Mouse (Mus musculus) megakaryocyte, adult 5-6 weeks (primary cell): ENCODE data around the gene Lrrc59. TPM values are rescaled to one million over a fixed set of nuclear protein-coding genes. Genes with fewer than 3 reads are reported as not detected.
"Not testable (repeated sequence)": the region's sequence is repeated elsewhere in the genome, so short reads cannot be mapped to it uniquely, and the experiment has no call there.

Source experiments
- ATAC-seq: 2 replicates; pipeline ENCODE4 v1.8.0; 2016; ENCODE audit warnings: mild to moderate bottlenecking, inconsistent platforms; ENCODE audit not compliant: poor library complexity, severe bottlenecking
- total RNA-seq, 2 experiments: library from RNA; stranded (forward) in 1 of 2; stranded (reverse) in 1 of 2; fragments of 153-499, 151-499 nt in 1 of 2; fragments of 221-1000, 200-1000 nt in 1 of 2; gene quantifications; 2 replicates each; pipeline versions ENCODE4 v1.2.3 to v1.2.4; 2015 to 2017

Gene Lrrc59
- total RNA-seq, 2 experiments from 2014 or later, result 48.9 to 81.3 TPM

- 0 out of 2 replicates have a peak, but pooled peaks have one; percentile 13 for ATAC-seq
Measured at GRCm38 (mm10) chr11:94630199-94631011, 838 bp downstream of the Lrrc59 start.

- no peak for ATAC-seq
Measured at GRCm38 (mm10) chr11:94631969-94632368, 2.4 kb downstream of the Lrrc59 start.

- no peak for ATAC-seq
Measured at GRCm38 (mm10) chr11:94632988-94633387, 3.4 kb downstream of the Lrrc59 start.

GRCm38 (mm10) chr11:94634431-94634830 is 4.9 kb downstream of the Lrrc59 start:
- no peak for ATAC-seq

- ATAC-seq, result no peak
Measured at GRCm38 (mm10) chr11:94644461-94645219, 15.1 kb downstream of the Lrrc59 start.

- ATAC-seq, result no peak
Measured at GRCm38 (mm10) chr11:94646457-94646856, 16.9 kb downstream of the Lrrc59 start.

- not testable (repeated sequence) for ATAC-seq
Measured at GRCm38 (mm10) chr11:94651241-94651640, 21.7 kb downstream of the Lrrc59 start.

GRCm38 (mm10) chr11:94652973-94653372 is 23.4 kb downstream of the Lrrc59 start:
- no peak for ATAC-seq

GRCm38 (mm10) chr11:94653663-94654436 is 24.3 kb downstream of the Lrrc59 start, which contains the start of the genes Mrpl27 and Eme1:
TSS of gene Mrpl27 (plus strand) at chr11:94653767.
TSS of gene Eme1 (minus strand) at chr11:94653964.
- peak; percentile 98 for ATAC-seq

GRCm38 (mm10) chr11:94661344-94661743 is 31.8 kb downstream of the Lrrc59 start:
- no peak for ATAC-seq

- no peak for ATAC-seq
Measured at GRCm38 (mm10) chr11:94665281-94665680, 35.7 kb downstream of the Lrrc59 start.

- ATAC-seq, result no peak
Measured at GRCm38 (mm10) chr11:94674984-94675383, 45.4 kb downstream of the Lrrc59 start.

GRCm38 (mm10) chr11:94675446-94675845 is 45.9 kb downstream of the Lrrc59 start:
- no peak for ATAC-seq

- ATAC-seq, result no peak
Measured at GRCm38 (mm10) chr11:94676308-94676707, 46.7 kb downstream of the Lrrc59 start.

- peak; percentile 98 for ATAC-seq
Measured at GRCm38 (mm10) chr11:94676754-94677606, 47.4 kb downstream of the Lrrc59 start, which contains the start of gene Xylt2. TSS of gene Xylt2 (minus strand) at chr11:94677515.

GRCm38 (mm10) chr11:94677607-94678145 is 48.1 kb downstream of the Lrrc59 start:
- peak; percentile 34; the same call in 1 of the 2 replicates for ATAC-seq

- ATAC-seq, result no peak
Measured at GRCm38 (mm10) chr11:94680639-94681038, 51.1 kb downstream of the Lrrc59 start.

GRCm38 (mm10) chr11:94681640-94682039 is 52.1 kb downstream of the Lrrc59 start:
- no peak for ATAC-seq

- ATAC-seq, result no peak
Measured at GRCm38 (mm10) chr11:94682427-94682826, 52.9 kb downstream of the Lrrc59 start.

- peak; percentile 54 for ATAC-seq
Measured at GRCm38 (mm10) chr11:94687178-94687577, 57.6 kb downstream of the Lrrc59 start.
